Mouse (Mus musculus) MEL (cell line): ENCODE data around the gene Mrps34.

ENCODE experiments used
- CTCF ChIP-seq, 3 experiments: IDR thresholded peaks in 2 of 3; conservative IDR thresholded peaks in 1 of 3; 2 replicates each; pipeline ENCODE4 v1.5.1; 2011 to 2012; ENCODE audit warnings: low read length in 3 of 3, low read depth in 2 of 3, mild to moderate bottlenecking in 2 of 3, improper control_type of control experiment in 1 of 3, inconsistent platforms in 1 of 3, mixed read lengths in 1 of 3, moderate library complexity in 1 of 3; ENCODE audit not compliant: control insufficient read depth in 1 of 3, insufficient read depth in 1 of 3, poor library complexity in 1 of 3, severe bottlenecking in 1 of 3
- E2F4 ChIP-seq: IDR thresholded peaks from 2 replicates; pipeline ENCODE4 v1.6.1; 2011; ENCODE audit warnings: low read depth, low read length, improper control_type of control experiment, borderline replicate concordance
- EP300 ChIP-seq, 2 experiments: IDR thresholded peaks; 2 replicates each; pipeline ENCODE4 v1.6.1; 2011; ENCODE audit warnings: improper control_type of control experiment in 2 of 2, low read length in 2 of 2, low read depth in 1 of 2, mild to moderate bottlenecking in 1 of 2
- MAFK ChIP-seq: IDR thresholded peaks from 2 replicates; pipeline ENCODE4 v1.6.1; 2011; ENCODE audit warnings: low read depth, mild to moderate bottlenecking, low read length, improper control_type of control experiment, borderline replicate concordance
- MAZ ChIP-seq: IDR thresholded peaks from 2 replicates; pipeline ENCODE4 v1.6.1; 2012; ENCODE audit warnings: low read depth, mild to moderate bottlenecking, inconsistent platforms, low read length, improper control_type of control experiment
- SMC3 ChIP-seq: IDR thresholded peaks from 2 replicates; pipeline ENCODE4 v1.6.1; 2011; ENCODE audit warnings: low read depth, low read length, improper control_type of control experiment
- TBP ChIP-seq: IDR thresholded peaks from 2 replicates; pipeline ENCODE4 v1.8.0; 2011; ENCODE audit warnings: low read depth, low read length, improper control_type of control experiment
- ZC3H11A ChIP-seq: IDR thresholded peaks from 2 replicates; pipeline ENCODE4 v1.6.1; 2012; ENCODE audit warnings: low read depth, mild to moderate bottlenecking, inconsistent platforms, low read length, improper control_type of control experiment

DNA sequence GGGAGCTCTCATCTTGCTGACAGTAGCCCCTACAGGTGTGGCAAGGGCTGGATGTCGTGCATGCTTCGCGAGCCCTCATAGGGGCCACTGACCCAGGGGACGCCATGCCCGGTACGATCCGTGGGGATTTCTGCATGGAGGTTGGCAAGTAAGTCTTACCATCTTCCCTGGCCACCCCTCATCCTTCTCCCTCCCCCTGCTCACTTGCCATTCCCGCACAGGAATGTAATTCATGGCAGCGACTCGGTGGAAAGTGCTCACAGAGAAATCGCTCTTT is 2.0 kb downstream of the Mrps34 start:
- TF ChIP-seq MAFK (no peak), MAZ (no peak), ZC3H11A (no peak), SMC3 (no peak), CTCF (IDR thresholded peaks at IDR 0.05 in 2 of 3, conservative IDR thresholded peaks at IDR 0.05 in 1 of 3; ENCODE audit: control insufficient read depth in 1 of 3, insufficient read depth in 1 of 3, low read depth in 2 of 3, low read length in 3 of 3, poor library complexity in 1 of 3, severe bottlenecking in 1 of 3) (no peak), E2F4 (no peak), EP300 (IDR thresholded peaks at IDR 0.05; ENCODE audit: low read depth in 1 of 2, low read length in 2 of 2) (no peak), TBP (no peak)
